Mouse (Mus musculus) liver, adult 2 months (tissue): ENCODE results near the gene Olig1.

Source experiments
- CTCF ChIP-seq: fragments of 200-500 bp; IDR thresholded peaks from 2 replicates; pipeline ENCODE4 v1.5.1; 2011; ENCODE audit warnings: low read depth, low read length, control low read depth
- POLR2A ChIP-seq: fragments of 200-500 bp; IDR thresholded peaks from 2 replicates; pipeline ENCODE4 v1.6.1; 2011; ENCODE audit warnings: low read length, control low read depth; ENCODE audit not compliant: insufficient read depth; ENCODE audit errors: extremely low read depth

GRCm38 (mm10) chr16:91270982-91271549, 1.5 kb downstream of the Olig1 start:
- TF ChIP-seq CTCF (no peak), POLR2A (no peak)
